8 mouse cellular contexts compared by ENCODE assay signal in the genomic region with DNA sequence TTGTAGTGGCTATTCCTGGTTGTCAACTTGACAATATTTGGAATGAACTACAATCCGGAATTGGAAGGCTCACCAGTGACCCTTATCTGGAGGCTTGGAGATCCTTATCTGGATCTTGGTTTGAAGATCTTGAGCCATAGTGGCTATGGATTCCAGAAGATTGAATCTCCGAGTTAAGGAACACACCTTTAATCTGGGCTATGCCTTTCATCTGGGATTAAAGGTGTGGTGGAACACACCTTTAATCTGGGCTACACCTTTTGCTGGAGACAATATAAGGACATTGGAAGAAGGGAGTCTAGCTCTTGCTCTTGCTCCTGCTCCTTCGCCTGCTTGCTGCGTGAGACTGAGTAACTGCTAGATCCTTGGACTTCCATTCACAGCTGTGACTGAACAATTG. TPM values are rescaled to one million over a fixed set of nuclear protein-coding genes. Genes with fewer than 3 reads are reported as not detected.
DNase-seq lines count a peak whose midpoint lies in the region; ATAC-seq and TF ChIP-seq lines count a peak whose summit lies in the region.
"Not testable (repeated sequence)": the region's sequence is repeated elsewhere in the genome, so short reads cannot be mapped to it uniquely, and the experiment has no call there.

A gene (plus strand): TSS at position 301 of the 400 bp plus-strand sequence.

- ATAC-seq in embryonic facial prominence, embryonic 15.5 days (ENCODE audit: insufficient number of reproducible peaks, low FRiP score, low TSS enrichment, low read depth); limb, embryonic 14.5 days (ENCODE audit: low FRiP score, low read depth); midbrain, embryonic 13.5 days: not testable (repeated sequence)

- not testable (repeated sequence) for H3K4me2 ChIP-seq in embryonic facial prominence, embryonic 15.5 days (replicated peaks); limb, embryonic 14.5 days (replicated peaks; ENCODE audit: low read depth, low read length, severe bottlenecking); midbrain, embryonic 13.5 days (replicated peaks)

- not testable (repeated sequence) for H3K36me3 ChIP-seq in embryonic facial prominence, embryonic 15.5 days; hindbrain, embryonic 10.5 days; limb, embryonic 14.5 days (ENCODE audit: control insufficient read depth, insufficient read depth, low read length); midbrain, embryonic 13.5 days

- not testable (repeated sequence) for H3K9ac ChIP-seq in embryonic facial prominence, embryonic 15.5 days; limb, embryonic 14.5 days (ENCODE audit: low read depth, low read length, severe bottlenecking); midbrain, embryonic 13.5 days (replicated peaks)

- not testable (repeated sequence) for H3K4me1 ChIP-seq in embryonic facial prominence, embryonic 15.5 days; hindbrain, embryonic 10.5 days (replicated peaks); limb, embryonic 14.5 days (ENCODE audit: control insufficient read depth, insufficient read depth, low read length); midbrain, embryonic 13.5 days (replicated peaks)

- H3K4me3 ChIP-seq in embryonic facial prominence, embryonic 15.5 days (replicated peaks); hindbrain, embryonic 10.5 days; limb, embryonic 14.5 days (replicated peaks; ENCODE audit: low read length); midbrain, embryonic 13.5 days (replicated peaks): not testable (repeated sequence)
- H3K4me3 ChIP-seq in layer of hippocampus, adult 2 months, result peak within 1 kb of the TSS; percentile 30; the same call in 1 of the 2 replicates

- TF ChIP-seq CTCF in layer of hippocampus, adult 2 months (conservative IDR thresholded peaks at IDR 0.05), result not testable (repeated sequence)

- WGBS in embryonic facial prominence, embryonic 15.5 days, result no CpG with 5 or more reads among the region's 4 CpGs
- WGBS in hindbrain, embryonic 10.5 days, result no CpG with 5 or more reads among the region's 4 CpGs
- no CpG with 5 or more reads among the region's 4 CpGs for WGBS in limb, embryonic 14.5 days
- no CpG with 5 or more reads among the region's 4 CpGs for WGBS in midbrain, embryonic 13.5 days

- DNase-seq in adrenal gland, adult 8-10 months; gastrocnemius, postnatal 4 days (ENCODE audit: low spot score in 2 of 2); hindbrain, embryonic 10.5 days (ENCODE audit: low spot score); layer of hippocampus, adult 2 months (ENCODE audit: low spot score in 2 of 2); limb, embryonic 14.5 days (ENCODE audit: low spot score); thymus, postnatal 0 days (ENCODE audit: low spot score): not testable (repeated sequence)

- H3K27me3 ChIP-seq in embryonic facial prominence, embryonic 15.5 days; hindbrain, embryonic 10.5 days (ENCODE audit: insufficient read depth, poor library complexity, severe bottlenecking); limb, embryonic 14.5 days (ENCODE audit: control insufficient read depth, insufficient read depth, low read length); midbrain, embryonic 13.5 days: not testable (repeated sequence)

- not testable (repeated sequence) for H3K9me3 ChIP-seq in embryonic facial prominence, embryonic 15.5 days (replicated peaks); hindbrain, embryonic 10.5 days; limb, embryonic 14.5 days (ENCODE audit: control insufficient read depth, low read length); midbrain, embryonic 13.5 days

- H3K27ac ChIP-seq in embryonic facial prominence, embryonic 15.5 days (replicated peaks); hindbrain, embryonic 10.5 days; limb, embryonic 14.5 days (replicated peaks; ENCODE audit: low read depth, low read length); midbrain, embryonic 13.5 days: not testable (repeated sequence)
- H3K27ac ChIP-seq in layer of hippocampus, adult 2 months, result peak within 1 kb of the TSS; percentile 61; the same call in 1 of the 2 replicates

- TF ChIP-seq POLR2A in limb, embryonic 14.5 days (IDR thresholded peaks at IDR 0.05; ENCODE audit: borderline replicate concordance, extremely low read depth, insufficient read depth, insufficient read length), result not testable (repeated sequence)

RNA-seq across cellular contexts. Expression of the gene that starts here (rescaled TPM):
- 10 to 100 TPM; 18.0 to 33.3 (median 25.4) TPM for total RNA-seq in adrenal gland, adult 8-10 months (2022)
- 29.9 and 33.1 TPM in 2 replicates for polyA plus RNA-seq in embryonic facial prominence, embryonic 15.5 days (2015; fragmentation: Nextera tagmentation; extraction: Ambion mirVana)
- total RNA-seq in gastrocnemius, postnatal 4 days (2021), result 10 to 100 TPM; 27.3 to 28.4 TPM
- 32.5 and 35.7 TPM in 2 replicates for polyA plus RNA-seq in hindbrain, embryonic 10.5 days (2016; fragmentation: Nextera tagmentation; extraction: Ambion mirVana)
- 10 to 100 TPM; 42.3 to 53.5 TPM for total RNA-seq in layer of hippocampus, adult 2 months (2021)
- polyA plus RNA-seq in limb, embryonic 14.5 days (2012; rRNA removed), result 25.3 and 27.6 TPM in 2 replicates
- 34.5 and 37.3 TPM in 2 replicates for polyA plus RNA-seq in limb, embryonic 14.5 days (2014; fragmentation: Nextera tagmentation; extraction: Ambion mirVana)
- polyA plus RNA-seq in midbrain, embryonic 13.5 days (2015; fragmentation: Nextera tagmentation; extraction: Ambion mirVana), result 65.1 and 73.7 TPM in 2 replicates
- polyA plus RNA-seq in thymus, postnatal 0 days (2015; fragmentation: Nextera tagmentation; extraction: Ambion mirVana), result 43.5 and 50.0 TPM in 2 replicates
